Mouse (Mus musculus): ENCODE data around the gene Ucn3. TPM values are rescaled to one million over a fixed set of nuclear protein-coding genes. Genes with fewer than 3 reads are reported as not detected.
A peak's percentile ranks its signal among the peaks of the same experiment; 100 is the strongest.

Ucn3 gene
- total RNA-seq, 2 experiments from 2014 or later, result 0.23 TPM; not detected in 1

DNA sequence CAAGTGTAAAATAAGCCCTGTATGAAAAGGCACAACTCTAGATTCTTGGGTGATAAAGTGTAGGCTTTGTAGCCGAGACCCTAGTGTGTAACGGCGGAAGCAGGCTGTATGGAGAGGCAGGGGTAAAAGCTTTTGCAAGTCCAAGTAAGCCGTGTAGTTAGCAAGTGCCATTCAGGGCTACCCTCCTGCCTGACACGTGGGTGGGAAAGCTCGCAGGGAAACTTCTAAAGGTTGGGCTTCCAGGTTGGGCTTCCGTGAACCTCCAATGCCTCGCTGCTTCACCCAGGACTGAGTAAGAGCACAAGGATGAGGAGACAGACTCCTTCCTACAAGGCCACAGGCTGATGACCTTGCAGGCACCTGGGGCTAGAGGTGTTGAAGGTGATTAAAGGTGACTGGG lies 50.6 kb downstream of the Ucn3 start:
- intact Hi-C loops (cut with DNase I), result no loop called here
- no peak for DNase-seq (ENCODE audit: low spot score in 2 of 2)

DNA sequence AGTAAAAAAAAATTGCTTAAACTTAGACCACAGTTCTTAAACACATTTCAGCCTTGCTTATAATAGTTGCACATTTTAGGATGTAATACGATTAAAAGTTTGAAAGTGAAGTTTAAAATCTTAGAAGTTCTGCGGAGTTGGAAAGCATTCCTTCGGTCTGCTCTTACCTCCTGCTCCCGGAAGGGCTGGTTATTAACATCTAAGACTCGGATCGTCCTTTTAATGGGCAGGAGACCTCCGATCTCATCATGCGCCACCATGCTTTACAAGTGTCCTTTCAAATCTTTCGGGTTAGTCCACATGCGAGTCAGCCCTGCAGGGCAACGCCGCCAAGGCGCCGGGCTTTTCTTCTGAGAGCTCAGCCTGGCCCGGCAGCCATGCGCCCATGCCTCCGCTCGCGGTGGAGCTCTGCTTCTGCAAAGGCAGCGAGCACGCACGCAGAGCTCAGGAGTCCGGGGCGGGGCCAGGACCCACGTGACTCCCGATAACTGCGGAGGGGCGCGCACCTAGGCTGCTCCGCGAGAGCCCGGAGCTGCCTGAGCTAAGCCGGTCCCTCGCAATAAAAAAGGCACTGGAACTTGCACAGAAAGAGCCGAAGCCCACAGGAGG lies 51.9 kb downstream of the Ucn3 start:
- peak; percentile 89 to 94 for DNase-seq (ENCODE audit: low spot score in 2 of 2)
- intact Hi-C loops (cut with DNase I), result loop anchor here (2.0 kb wide), 1 partner anchor 116 kb away; no protein-coding TSS in a partner anchor

DNA sequence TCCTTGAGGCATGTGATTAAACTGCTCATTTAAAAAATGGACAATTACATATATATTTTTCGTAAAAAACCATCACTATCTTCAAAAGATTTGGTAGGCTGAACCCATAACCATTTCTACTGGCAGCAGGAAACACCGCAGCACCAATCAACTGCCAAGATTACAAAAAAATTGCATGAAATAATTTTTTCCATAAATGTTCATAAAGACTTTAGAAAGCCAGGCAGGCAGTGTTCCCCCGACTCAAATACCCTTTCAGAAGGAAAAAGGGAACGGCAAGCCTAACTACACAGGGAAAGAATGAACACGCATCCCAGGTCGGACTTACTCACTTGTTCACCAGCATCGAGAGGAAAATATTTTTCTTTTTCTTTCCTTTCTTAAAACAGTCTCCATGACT lies 52.5 kb downstream of the Ucn3 start:
- DNase-seq (ENCODE audit: low spot score in 2 of 2), result no peak
- intact Hi-C loops (cut with DNase I), result loop anchor here (2.0 kb wide), 1 partner anchor 116 kb away; no protein-coding TSS in a partner anchor

DNA sequence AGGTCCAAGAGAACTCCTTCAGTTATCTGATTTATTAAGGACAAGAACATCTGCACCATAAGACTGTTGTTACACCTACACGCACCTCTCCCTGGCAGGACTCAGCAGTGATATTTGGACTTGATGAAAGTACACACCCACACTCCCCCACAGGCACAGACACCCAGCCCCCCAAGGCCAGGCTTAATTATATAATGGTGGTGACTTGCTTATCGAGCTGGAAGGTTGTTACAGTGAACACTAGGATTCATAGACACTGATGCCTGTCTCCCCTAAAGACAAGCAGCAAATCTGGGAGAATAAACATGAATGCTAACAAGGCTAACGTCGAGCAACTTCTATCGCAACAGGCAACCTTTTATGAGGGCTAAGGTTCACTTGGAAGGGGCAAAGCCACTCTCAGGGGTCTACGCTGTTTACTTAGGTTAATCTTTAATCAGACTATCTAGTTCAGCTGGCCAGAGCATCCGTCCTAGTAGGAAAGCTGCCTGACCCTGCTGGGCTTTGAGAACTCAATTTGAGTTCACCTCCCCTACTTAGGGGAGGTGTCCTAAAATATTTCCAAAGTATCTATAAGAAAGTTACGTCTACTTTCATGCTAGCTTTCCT lies 53.6 kb downstream of the Ucn3 start:
- intact Hi-C loops (cut with DNase I), result loop anchor here (2.0 kb wide), 1 partner anchor 115 kb away; no protein-coding TSS in a partner anchor

More for the DNA sequence above, 53.6 kb downstream of the Ucn3 start:
- peak in 1 of 2 experiments; percentile 25 for DNase-seq (ENCODE audit: low spot score in 2 of 2)

Small RNAs within 50 kb of the gene (microRNA-seq; reads per million reads assigned to microRNA genes)
- 0 reads per million in 2 experiments for gene Gm22460

Other genes starting within 250 kb of the Ucn3 start
- gene Calml3, start 141.0 kb downstream of the Ucn3 start, total RNA-seq (2021), result not detected
- not detected for gene Calm4, start 107.6 kb downstream of the Ucn3 start, total RNA-seq (2021)
- not detected for gene Calm5, start 91.2 kb downstream of the Ucn3 start, total RNA-seq (2021)
- 10 to 100 TPM; 44.0 to 50.3 TPM for gene Net1, start 27.1 kb downstream of the Ucn3 start, total RNA-seq (2021)
- not detected for gene Tubal3, start 27.1 kb downstream of the Ucn3 start, total RNA-seq (2021)
- 1 to 10 TPM in 1 of 2 experiments, under 1 TPM in 1; 0.94 to 1.8 TPM for gene Akr1c14, start 103.7 kb upstream of the Ucn3 start, total RNA-seq (2021)
- 1 to 10 TPM; 1.1 to 1.7 TPM for gene Akr1c18, start 205.3 kb upstream of the Ucn3 start, total RNA-seq (2021)
- under 1 TPM in 1 of 2 experiments, not detected in 1; 0.50 TPM for gene Akr1c13, start 245.8 kb upstream of the Ucn3 start, total RNA-seq (2021)